12 mouse cellular contexts compared by ENCODE assay signal in the genomic region with DNA sequence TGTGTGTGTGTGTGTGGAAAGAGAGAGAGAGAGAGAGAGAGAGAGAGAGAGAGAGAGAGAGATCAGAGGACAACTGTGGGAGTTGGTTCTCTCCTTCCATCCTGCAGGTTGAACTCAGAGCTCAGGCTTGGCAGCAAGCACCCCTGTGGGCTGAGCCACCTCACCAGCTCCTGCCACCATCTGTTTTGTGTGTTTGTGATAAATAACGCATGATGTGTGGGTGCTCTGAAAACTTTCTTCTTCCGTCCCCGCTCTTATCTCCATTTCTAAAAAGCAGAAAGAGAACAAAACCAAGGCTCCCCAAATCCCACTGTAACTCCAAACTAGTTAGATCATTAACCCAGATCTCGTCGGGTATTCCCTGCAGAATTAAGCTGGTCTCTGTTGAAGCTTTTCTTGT. TPM values are rescaled to one million over a fixed set of nuclear protein-coding genes. Genes with fewer than 3 reads are reported as not detected.
A peak's percentile ranks its signal among the peaks of the same experiment; 100 is the strongest.
DNase-seq lines count a peak whose midpoint lies in the region; ATAC-seq lines count a peak whose summit lies in the region.
"Had no signal": no experiment of that assay in that cellular context is flagged by ENCODE, and none has a peak within 500 bp of the region (broad histone marks: within the 10 kb centered on the region; RNA-seq: fewer than 3 reads in every experiment).

No protein-coding gene starts in this region.

- no peaks in the 10 kb centered on the region for H3K9me3 ChIP-seq in kidney, embryonic 16.5 days (ENCODE audit: low read length)
- no peaks in the 10 kb centered on the region for H3K9me3 ChIP-seq in kidney, embryonic 14.5 days (ENCODE audit: control insufficient read depth, low read length)
- no peaks in the 10 kb centered on the region for H3K9me3 ChIP-seq in erythroblast, embryonic 14.5 days (ENCODE audit: control insufficient read depth, low read length)
- H3K9me3 ChIP-seq in midbrain, embryonic 13.5 days = no peaks in the 10 kb centered on the region
- H3K9me3 ChIP-seq in forebrain, embryonic 10.5 days = no peaks in the 10 kb centered on the region

- no peak overlapping the region for H3K27ac ChIP-seq in kidney, embryonic 16.5 days (ENCODE audit: low read length)
- no peak overlapping the region for H3K27ac ChIP-seq in kidney, embryonic 14.5 days (ENCODE audit: low read depth, low read length)
- no peak overlapping the region for H3K27ac ChIP-seq in midbrain, embryonic 13.5 days
- no peak overlapping the region for H3K27ac ChIP-seq in forebrain, embryonic 10.5 days

- ATAC-seq in kidney, embryonic 16.5 days (ENCODE audit: low FRiP score, low TSS enrichment) = no peak
- ATAC-seq in kidney, embryonic 14.5 days (ENCODE audit: low FRiP score, low TSS enrichment) = no peak
- ATAC-seq in midbrain, embryonic 13.5 days = no peak
- ATAC-seq: inflammation-experienced regulatory T-cells, adult 6 months had no signal

- 64% methylated on average over 5 of the region's 5 CpGs for WGBS in kidney, embryonic 16.5 days
- 67% methylated on average over 5 of the region's 5 CpGs for WGBS in kidney, embryonic 14.5 days
- WGBS in midbrain, embryonic 13.5 days = 72% methylated on average over 5 of the region's 5 CpGs
- WGBS in forebrain, embryonic 10.5 days = 78% methylated on average over 5 of the region's 5 CpGs

- no peak overlapping the region for H3K4me3 ChIP-seq in kidney, embryonic 16.5 days (ENCODE audit: low read length)
- no peak overlapping the region for H3K4me3 ChIP-seq in kidney, embryonic 14.5 days (ENCODE audit: low read length)
- H3K4me3 ChIP-seq in erythroblast, embryonic 14.5 days (replicated peaks) = peak overlapping the region; percentile 100
- no peak overlapping the region for H3K4me3 ChIP-seq in midbrain, embryonic 13.5 days (replicated peaks)
- no peak overlapping the region for H3K4me3 ChIP-seq in forebrain, embryonic 10.5 days

- H3K9ac ChIP-seq in kidney, embryonic 16.5 days (replicated peaks; ENCODE audit: low read length) = no peak overlapping the region
- no peak overlapping the region for H3K9ac ChIP-seq in kidney, embryonic 14.5 days (ENCODE audit: low read depth, low read length)
- no peak overlapping the region; the same call in 1 of the 2 replicates for H3K9ac ChIP-seq in midbrain, embryonic 13.5 days (replicated peaks)

- H3K36me3 ChIP-seq in kidney, embryonic 16.5 days (ENCODE audit: insufficient read depth, low read length) = no peaks in the 10 kb centered on the region
- H3K36me3 ChIP-seq in kidney, embryonic 14.5 days (ENCODE audit: control insufficient read depth, insufficient read depth, low read length) = no peaks in the 10 kb centered on the region
- peaks cover 14% of the 10 kb centered on the region for H3K36me3 ChIP-seq in erythroblast, embryonic 14.5 days (ENCODE audit: control insufficient read depth)
- no peaks in the 10 kb centered on the region for H3K36me3 ChIP-seq in midbrain, embryonic 13.5 days
- no peaks in the 10 kb centered on the region for H3K36me3 ChIP-seq in forebrain, embryonic 10.5 days (replicated peaks)

- 0 out of 2 replicates have a peak, but pooled peaks cover 7% of the 10 kb centered on the region for H3K27me3 ChIP-seq in kidney, embryonic 16.5 days (ENCODE audit: insufficient read depth, low read length)
- peaks cover 13% of the 10 kb centered on the region for H3K27me3 ChIP-seq in kidney, embryonic 14.5 days (ENCODE audit: control insufficient read depth, insufficient read depth, low read length)
- H3K27me3 ChIP-seq in erythroblast, embryonic 14.5 days (ENCODE audit: control insufficient read depth) = peaks cover 21% of the 10 kb centered on the region
- peaks cover 18% of the 10 kb centered on the region for H3K27me3 ChIP-seq in midbrain, embryonic 13.5 days
- peaks cover 35% of the 10 kb centered on the region for H3K27me3 ChIP-seq in forebrain, embryonic 10.5 days (ENCODE audit: poor library complexity, severe bottlenecking)

- H3K4me2 ChIP-seq in kidney, embryonic 16.5 days (replicated peaks; ENCODE audit: low read depth, low read length) = peak overlapping the region; percentile 29; the same call in 1 of the 2 replicates
- H3K4me2 ChIP-seq in kidney, embryonic 14.5 days (replicated peaks; ENCODE audit: low read depth, low read length) = no peak overlapping the region
- peak overlapping the region; percentile 27 for H3K4me2 ChIP-seq in midbrain, embryonic 13.5 days (replicated peaks)

- peaks cover 30% of the 10 kb centered on the region for H3K4me1 ChIP-seq in kidney, embryonic 16.5 days (ENCODE audit: insufficient read depth, low read length)
- H3K4me1 ChIP-seq in kidney, embryonic 14.5 days (ENCODE audit: control insufficient read depth, insufficient read depth, low read length) = peaks cover 22% of the 10 kb centered on the region; the same call in 1 of the 2 replicates
- H3K4me1 ChIP-seq in erythroblast, embryonic 14.5 days (ENCODE audit: control insufficient read depth) = peaks cover 69% of the 10 kb centered on the region
- H3K4me1 ChIP-seq in midbrain, embryonic 13.5 days (replicated peaks) = peaks cover 40% of the 10 kb centered on the region
- peaks cover 39% of the 10 kb centered on the region for H3K4me1 ChIP-seq in forebrain, embryonic 10.5 days

- DNase-seq in c-Kit-positive CD71-positive TER-119-negative erythroid progenitor cells, embryonic 14.5 days (ENCODE audit: low read depth) = peak; percentile 40
- no peak for DNase-seq in testis, postnatal 14 days (ENCODE audit: low spot score)
- DNase-seq in forebrain, embryonic 10.5 days (ENCODE audit: extremely low spot score, low spot score) = no peak
- DNase-seq in right cerebral cortex, postnatal 14 days = no peak
- DNase-seq: layer of hippocampus, adult 9-11 months; right cerebral cortex, postnatal 25 days; thymus, adult 18-20 months had no signal

RNA-seq across cellular contexts. Expression of a gene that starts 4.7 kb away (rescaled TPM):
- 7.3 and 7.9 TPM in 2 replicates for polyA plus RNA-seq in kidney, embryonic 16.5 days (2015; fragmentation: Nextera tagmentation; extraction: Ambion mirVana)
- 3.7 and 6.8 TPM in 2 replicates for polyA plus RNA-seq in kidney, embryonic 14.5 days (2014; fragmentation: Nextera tagmentation; extraction: Ambion mirVana)
- polyA plus RNA-seq in erythroblast, embryonic 14.5 days (2012) = 3.5 and 4.9 TPM in 2 replicates
- 4.4 and 7.5 TPM in 2 replicates for polyA plus RNA-seq in midbrain, embryonic 13.5 days (2015; fragmentation: Nextera tagmentation; extraction: Ambion mirVana)
- polyA plus RNA-seq in forebrain, embryonic 10.5 days (2016; fragmentation: Nextera tagmentation; extraction: Ambion mirVana) = 1.3 and 1.7 TPM in 2 replicates

RNA-seq across cellular contexts. Expression of a gene that starts 58.9 kb away (rescaled TPM):
- polyA plus RNA-seq in kidney, embryonic 16.5 days (2015; fragmentation: Nextera tagmentation; extraction: Ambion mirVana) = 54.8 and 57.0 TPM in 2 replicates
- 32.1 and 39.0 TPM in 2 replicates for polyA plus RNA-seq in kidney, embryonic 14.5 days (2014; fragmentation: Nextera tagmentation; extraction: Ambion mirVana)
- 0.07 TPM in 1 of 2 replicates, not detected in the other for polyA plus RNA-seq in erythroblast, embryonic 14.5 days (2012)
- polyA plus RNA-seq in midbrain, embryonic 13.5 days (2015; fragmentation: Nextera tagmentation; extraction: Ambion mirVana) = 32.6 and 34.2 TPM in 2 replicates
- polyA plus RNA-seq in forebrain, embryonic 10.5 days (2016; fragmentation: Nextera tagmentation; extraction: Ambion mirVana) = 23.9 and 27.3 TPM in 2 replicates

Comparison
In these comparisons a context has a peak if more than half of its experiments do, and no peak if none do; other contexts are left out.
1. RNA of a gene that starts 58.9 kb away (polyA plus RNA-seq): 54.8 to 57.0 TPM in kidney, embryonic 16.5 days, 32.1 to 39.0 TPM in kidney, embryonic 14.5 days, 32.6 to 34.2 TPM in midbrain, embryonic 13.5 days and 23.9 to 27.3 TPM in forebrain, embryonic 10.5 days; 0.07 TPM in erythroblast, embryonic 14.5 days; every median in the first group is over 10 times any median in the second.